Comparison of ENCODE assay signal across 11 mouse cellular contexts in genomic region chr10:84597127-84597785, GRCm38 (mm10). TPM values are rescaled to one million over a fixed set of nuclear protein-coding genes. Genes with fewer than 3 reads are reported as not detected.
DNase-seq lines count a peak whose midpoint lies in the region; ATAC-seq and TF ChIP-seq lines count a peak whose summit lies in the region.
"Had no signal": no experiment of that assay in that cellular context is flagged by ENCODE, and none has a peak within 500 bp of the region (broad histone marks: within the 10 kb centered on the region; RNA-seq: fewer than 3 reads in every experiment).

No protein-coding gene starts in this region.

- peaks cover 15% of the 10 kb centered on the region for H3K4me1 ChIP-seq in heart, embryonic 13.5 days
- H3K4me1 ChIP-seq in lung, postnatal 0 days (ENCODE audit: insufficient read depth, low read depth, low read length): no peaks in the 10 kb centered on the region; the same call in 1 of the 2 replicates
- H3K4me1 ChIP-seq in liver, embryonic 11.5 days (replicated peaks; ENCODE audit: control insufficient read depth, insufficient read depth, low read length): no peaks in the 10 kb centered on the region

- intact Hi-C loops in left cerebral cortex, postnatal 25 days (cut with DNase I): no loop called here

- ATAC-seq in heart, embryonic 13.5 days (ENCODE audit: extremely low read depth, insufficient number of reproducible peaks, low FRiP score, low TSS enrichment): no peak
- peak; percentile 75 for ATAC-seq in lung, postnatal 0 days
- ATAC-seq in liver, embryonic 11.5 days (replicated peaks; ENCODE audit: low FRiP score): no peak
- ATAC-seq: forebrain, embryonic 16.5 days had no signal

- TF ChIP-seq EP300 in lung, postnatal 0 days (IDR thresholded peaks at IDR 0.05): peak; percentile 65

- DNase-seq in adrenal gland, postnatal 14 days: peak; percentile 60
- no peak for DNase-seq in adrenal gland, adult 8-10 months
- DNase-seq in kidney, adult 11 months: peak; percentile 32
- DNase-seq in kidney, adult 18-20 months: no peak
- peak; percentile 92 for DNase-seq in lung, postnatal 0 days (ENCODE audit: low spot score)
- DNase-seq in liver, embryonic 11.5 days (ENCODE audit: low spot score): no peak
- no peak for DNase-seq in left cerebral cortex, postnatal 25 days (ENCODE audit: low spot score in 2 of 2)
- DNase-seq: B cell, adult 2 months had no signal

- H3K4me3 ChIP-seq in heart, embryonic 13.5 days: no peak overlapping the region
- H3K4me3 ChIP-seq in lung, postnatal 0 days (ENCODE audit: low read depth, low read length): no peak overlapping the region
- H3K4me3 ChIP-seq in liver, embryonic 11.5 days (ENCODE audit: low read depth, low read length): no peak overlapping the region
- H3K4me3 ChIP-seq: myocyte had no signal

- no peak overlapping the region for H3K9ac ChIP-seq in heart, embryonic 13.5 days
- H3K9ac ChIP-seq in lung, postnatal 0 days (replicated peaks; ENCODE audit: low read depth): no peak overlapping the region
- H3K9ac ChIP-seq in liver, embryonic 11.5 days (ENCODE audit: low read depth, low read length): no peak overlapping the region

- TF ChIP-seq CTCF in lung, postnatal 0 days (IDR thresholded peaks at IDR 0.05): no peak

- peaks cover 25% of the 10 kb centered on the region for H3K36me3 ChIP-seq in heart, embryonic 13.5 days
- peaks cover 34% of the 10 kb centered on the region; the same call in 1 of the 2 replicates for H3K36me3 ChIP-seq in lung, postnatal 0 days (ENCODE audit: insufficient read depth, low read length)
- no peaks in the 10 kb centered on the region for H3K36me3 ChIP-seq in liver, embryonic 11.5 days (ENCODE audit: control insufficient read depth, insufficient read depth, low read length)

- 13% methylated on average over 3 of the region's 3 CpGs for WGBS in heart, embryonic 13.5 days
- 13% methylated on average over 3 of the region's 3 CpGs for WGBS in lung, postnatal 0 days
- WGBS in liver, embryonic 11.5 days: 60% methylated on average over 3 of the region's 3 CpGs

- peak overlapping the region; percentile 25; the same call in 1 of the 2 replicates for H3K4me2 ChIP-seq in heart, embryonic 13.5 days
- H3K4me2 ChIP-seq in lung, postnatal 0 days (replicated peaks; ENCODE audit: low read depth, low read length): no peak overlapping the region
- no peak overlapping the region for H3K4me2 ChIP-seq in liver, embryonic 11.5 days

- H3K27ac ChIP-seq in heart, embryonic 13.5 days (replicated peaks): peak overlapping the region; percentile 92
- 0 out of 2 replicates have a peak overlapping the region, but pooled peaks have one; percentile 9 for H3K27ac ChIP-seq in lung, postnatal 0 days (ENCODE audit: low read length)
- no peak overlapping the region for H3K27ac ChIP-seq in liver, embryonic 11.5 days (ENCODE audit: low read depth, low read length)

- H3K27me3 ChIP-seq in heart, embryonic 13.5 days (replicated peaks): no peaks in the 10 kb centered on the region
- H3K27me3 ChIP-seq in lung, postnatal 0 days (replicated peaks; ENCODE audit: insufficient read depth, low read length): no peaks in the 10 kb centered on the region
- no peaks in the 10 kb centered on the region for H3K27me3 ChIP-seq in liver, embryonic 11.5 days (replicated peaks; ENCODE audit: control insufficient read depth, insufficient read depth, low read length)

- H3K9me3 ChIP-seq in heart, embryonic 13.5 days: no peaks in the 10 kb centered on the region
- H3K9me3 ChIP-seq in lung, postnatal 0 days (ENCODE audit: low read length): no peaks in the 10 kb centered on the region
- no peaks in the 10 kb centered on the region for H3K9me3 ChIP-seq in liver, embryonic 11.5 days (ENCODE audit: control insufficient read depth, low read length)

RNA-seq across cellular contexts. Expression of gene Tcp11l2, which starts 20.8 kb away (rescaled TPM):
- 52.3 and 53.0 TPM in 2 replicates for total RNA-seq in adrenal gland, postnatal 14 days (2021)
- 10 to 100 TPM; 45.8 to 51.1 (median 48.8) TPM for total RNA-seq in adrenal gland, adult 8-10 months (2022)
- polyA plus RNA-seq in heart, embryonic 13.5 days (2015; fragmentation: Nextera tagmentation; extraction: Ambion mirVana): 27.9 and 30.6 TPM in 2 replicates
- polyA plus RNA-seq in lung, postnatal 0 days (2015; fragmentation: Nextera tagmentation; extraction: Ambion mirVana): 73.8 and 73.9 TPM in 2 replicates
- polyA plus RNA-seq in liver, embryonic 11.5 days (2014; fragmentation: Nextera tagmentation; extraction: Ambion mirVana): 4.7 and 5.7 TPM in 2 replicates
- total RNA-seq in left cerebral cortex, postnatal 25 days (2021): 10 to 100 TPM; 20.7 to 24.2 TPM

RNA-seq across cellular contexts. Expression of gene Polr3b, which starts 24.8 kb away (rescaled TPM):
- total RNA-seq in adrenal gland, postnatal 14 days (2021): 26.8 and 31.2 TPM in 2 replicates
- 10 to 100 TPM; 27.4 to 32.3 (median 31.2) TPM for total RNA-seq in adrenal gland, adult 8-10 months (2022)
- polyA plus RNA-seq in heart, embryonic 13.5 days (2015; fragmentation: Nextera tagmentation; extraction: Ambion mirVana): 9.4 and 10.7 TPM in 2 replicates
- polyA plus RNA-seq in lung, postnatal 0 days (2015; fragmentation: Nextera tagmentation; extraction: Ambion mirVana): 6.2 and 7.8 TPM in 2 replicates
- 15.8 and 16.5 TPM in 2 replicates for polyA plus RNA-seq in liver, embryonic 11.5 days (2014; fragmentation: Nextera tagmentation; extraction: Ambion mirVana)
- total RNA-seq in left cerebral cortex, postnatal 25 days (2021): 10 to 100 TPM; 13.0 to 14.2 TPM

Comparison
In these comparisons a context has a peak if more than half of its experiments do, and no peak if none do; other contexts are left out.
1. DNase-seq: peak in adrenal gland, postnatal 14 days (single experiment), kidney, adult 11 months (single experiment) and lung, postnatal 0 days (single experiment); none in adrenal gland, adult 8-10 months (single experiment), kidney, adult 18-20 months (single experiment), liver, embryonic 11.5 days (single experiment) and left cerebral cortex, postnatal 25 days (0 of 2).